Mouse (Mus musculus) urinary bladder, adult 18-20 months (tissue): ENCODE measurements at regions not wholly inside any gene's neighbourhood (a gene's known extent, or its start where the extent isn't known, plus 50 kb on each side); places are given as distances from the start of the nearest gene placed in this dataset.
A peak's percentile ranks its signal among the peaks of the same experiment; 100 is the strongest.

Source experiments
- DNase-seq, 2 experiments: peaks; one replicate each; pipeline ENCODE4 v3.0.0; 2022; ENCODE audit warnings: low spot score in 2 of 2, mixed read lengths in 2 of 2

- no peak for DNase-seq
These were observed 185.7 kb downstream of the Plk2 start for GRCm38 (mm10) chr13:110580570-110580969.

GRCm38 (mm10) chr13:110584765-110585164 is 189.9 kb downstream of the Plk2 start:
- no peak for DNase-seq

GRCm38 (mm10) chr13:110594630-110595029 is 199.8 kb downstream of the Plk2 start:
- no peak for DNase-seq

- DNase-seq, result no peak
These were observed 204.8 kb downstream of the Plk2 start for GRCm38 (mm10) chr13:110599666-110600065.

- DNase-seq, result no peak
These were observed 205.5 kb downstream of the Plk2 start for GRCm38 (mm10) chr13:110600377-110600776.

GRCm38 (mm10) chr13:110601352-110601751 is 206.5 kb downstream of the Plk2 start:
- no peak for DNase-seq

GRCm38 (mm10) chr13:110601840-110602239 is 207.0 kb downstream of the Plk2 start:
- DNase-seq, result no peak

GRCm38 (mm10) chr13:110602894-110603293 is 208.0 kb downstream of the Plk2 start:
- DNase-seq, result no peak

GRCm38 (mm10) chr13:110619010-110619409 is 224.2 kb downstream of the Plk2 start:
- DNase-seq, result no peak

GRCm38 (mm10) chr13:110627136-110627535 is 232.3 kb downstream of the Plk2 start:
- DNase-seq, result no peak

GRCm38 (mm10) chr13:110627732-110628131 is 232.9 kb downstream of the Plk2 start:
- DNase-seq, result no peak

- DNase-seq, result no peak
These were observed 233.4 kb downstream of the Plk2 start for GRCm38 (mm10) chr13:110628201-110628600.

GRCm38 (mm10) chr13:110633261-110633781 is 238.5 kb downstream of the Plk2 start:
- DNase-seq, result no peak

GRCm38 (mm10) chr13:110633899-110634298 is 239.1 kb downstream of the Plk2 start:
- no peak for DNase-seq

- no peak for DNase-seq
These were observed 247.9 kb downstream of the Plk2 start for GRCm38 (mm10) chr13:110642792-110643191.

GRCm38 (mm10) chr13:110643198-110643896 is 248.5 kb downstream of the Plk2 start:
- peak; percentile 6 to 9 for DNase-seq

GRCm38 (mm10) chr13:110643897-110644213 is 249.0 kb downstream of the Plk2 start:
- DNase-seq, result no peak

GRCm38 (mm10) chr13:110649378-110649777 is 254.5 kb downstream of the Plk2 start:
- no peak for DNase-seq

GRCm38 (mm10) chr13:110649870-110650497 is 255.1 kb downstream of the Plk2 start:
- no peak for DNase-seq

- no peak for DNase-seq
These were observed 257.4 kb downstream of the Plk2 start for GRCm38 (mm10) chr13:110652201-110652600.

GRCm38 (mm10) chr13:110665073-110665800 is 270.4 kb downstream of the Plk2 start:
- no peak for DNase-seq

GRCm38 (mm10) chr13:110667276-110667956 is 272.6 kb downstream of the Plk2 start:
- DNase-seq, result no peak
